Mouse (Mus musculus) limb, embryonic 14.5 days (tissue): ENCODE measurements around the gene Rragc. TPM values are rescaled to one million over a fixed set of nuclear protein-coding genes. Genes with fewer than 3 reads are reported as not detected.
"Not testable (repeated sequence)": the region's sequence is repeated elsewhere in the genome, so short reads cannot be mapped to it uniquely, and the experiment has no call there.

Source experiments
- ATAC-seq: fragments of 200-750 bp; cut with Nextera tagmentation; 2 replicates; pipeline ENCODE4 v1.8.0; 2017; ENCODE audit warnings: low read depth, moderate number of reproducible peaks, moderate TSS enrichment; ENCODE audit not compliant: low FRiP score
- DNase-seq: peaks from one replicate; pipeline ENCODE4 v3.0.0-alpha.2; 2015; ENCODE audit warnings: low spot score
- H3K27ac ChIP-seq: fragments of 300-500 bp; sonication (generic); replicated peaks from 2 replicates; pipeline ENCODE4 v1.5.1; 2014; ENCODE audit warnings: low read depth, mild to moderate bottlenecking, low read length, moderate library complexity, mixed read lengths
- H3K27me3 ChIP-seq: fragments of 300-500 bp; sonication (generic); 2 replicates; pipeline ENCODE4 v1.6.1; 2014; ENCODE audit warnings: low read length, mixed read lengths; ENCODE audit not compliant: control insufficient read depth, insufficient read depth
- H3K36me3 ChIP-seq: fragments of 300-500 bp; sonication (generic); 2 replicates; pipeline ENCODE4 v1.6.1; 2014; ENCODE audit warnings: mild to moderate bottlenecking, low read length, moderate library complexity, mixed read lengths; ENCODE audit not compliant: control insufficient read depth, insufficient read depth
- H3K4me1 ChIP-seq: fragments of 300-500 bp; sonication (generic); 2 replicates; pipeline ENCODE4 v1.6.1; 2014; ENCODE audit warnings: antibody characterized with exemption, low read length, mixed read lengths; ENCODE audit not compliant: control insufficient read depth, insufficient read depth
- H3K4me2 ChIP-seq: fragments of 300-500 bp; sonication (generic); replicated peaks from 2 replicates; pipeline ENCODE4 v1.6.1; 2014; ENCODE audit warnings: low read depth, mild to moderate bottlenecking, low read length, moderate library complexity; ENCODE audit not compliant: severe bottlenecking
- H3K4me3 ChIP-seq: fragments of 300-500 bp; sonication (generic); replicated peaks from 2 replicates; pipeline ENCODE4 v1.5.1; 2014; ENCODE audit warnings: low read length
- H3K9ac ChIP-seq: fragments of 300-500 bp; sonication (generic); 2 replicates; pipeline ENCODE4 v1.6.1; 2014; ENCODE audit warnings: mild to moderate bottlenecking, low read depth, low read length, moderate library complexity; ENCODE audit not compliant: severe bottlenecking
- H3K9me3 ChIP-seq: fragments of 300-500 bp; sonication (generic); 2 replicates; pipeline ENCODE4 v1.6.1; 2016; ENCODE audit warnings: low read length; ENCODE audit not compliant: control insufficient read depth
- POLR2A ChIP-seq: fragments of 200-500 bp; IDR thresholded peaks from 2 replicates; pipeline ENCODE4 v1.8.0; 2012; ENCODE audit warnings: inconsistent platforms, mild to moderate bottlenecking, moderate library complexity, borderline replicate concordance; ENCODE audit not compliant: insufficient read depth, insufficient read length; ENCODE audit errors: extremely low read depth
- WGBS: fragments of 180-500 bp; shearing (Covaris S2); extraction: QIAGEN DNeasy Blood & Tissue Kit; methylation state at CpG from one replicate; pipeline ENCODE4 v1.1.7; 2014; 5-methylcytosine and 5-hydroxymethylcytosine counted together
- polyA plus RNA-seq, 2 experiments: library from polyadenylated mRNA; depleted of rRNA in 1 of 2; stranded (reverse) in 1 of 2; unstranded in 1 of 2; fragments of >200 nt; fragmentation: Nextera tagmentation in 1 of 2; extraction: Ambion mirVana in 1 of 2; gene quantifications; 2 replicates each; pipeline versions ENCODE4 v1.2.1 to v1.2.3; 2012 to 2014

The Rragc gene
- polyA plus RNA-seq, 2 experiments = 60.3 to 61.1 TPM

- TF ChIP-seq POLR2A = no peak
- peaks cover 25% of the 10 kb centered on the region for H3K36me3 ChIP-seq
- H3K27ac ChIP-seq = no peak overlapping the region
- no peak overlapping the region for H3K9ac ChIP-seq
- H3K4me2 ChIP-seq = no peak overlapping the region
- no peaks in the 10 kb centered on the region for H3K9me3 ChIP-seq
- H3K4me1 ChIP-seq = no peaks in the 10 kb centered on the region
- 3% methylated on average over 4 of the region's 4 CpGs for WGBS
- no peaks in the 10 kb centered on the region for H3K27me3 ChIP-seq
- DNase-seq = peak; percentile 90
- ATAC-seq = peak; percentile 74; the same call in 1 of the 2 replicates
- H3K4me3 ChIP-seq = no peak overlapping the region
Observed at GRCm38 (mm10) chr4:123939838-123940237, 22.6 kb downstream of the Rragc start.

- WGBS = 67% methylated on average over 7 of the region's 7 CpGs
- peaks cover 15% of the 10 kb centered on the region for H3K36me3 ChIP-seq
- H3K27ac ChIP-seq, H3K4me3 ChIP-seq, ATAC-seq, H3K9me3 ChIP-seq, H3K4me2 ChIP-seq, H3K27me3 ChIP-seq, H3K4me1 ChIP-seq, H3K9ac ChIP-seq, DNase-seq: not testable (repeated sequence)
Observed at GRCm38 (mm10) chr4:123940878-123941277, 23.6 kb downstream of the Rragc start.

GRCm38 (mm10) chr4:123946701-123947100 is 29.5 kb downstream of the Rragc start:
- no peak for DNase-seq
- no peaks in the 10 kb centered on the region for H3K9me3 ChIP-seq
- WGBS = 84% methylated on average over 4 of the region's 4 CpGs
- H3K4me1 ChIP-seq = no peaks in the 10 kb centered on the region
- no peaks in the 10 kb centered on the region for H3K27me3 ChIP-seq
- no peak overlapping the region for H3K4me2 ChIP-seq
- no peaks in the 10 kb centered on the region for H3K36me3 ChIP-seq
- no peak overlapping the region for H3K9ac ChIP-seq
- H3K4me3 ChIP-seq = no peak overlapping the region
- no peak overlapping the region for H3K27ac ChIP-seq
- TF ChIP-seq POLR2A = no peak
- ATAC-seq = no peak

GRCm38 (mm10) chr4:123947149-123947548 is 29.9 kb downstream of the Rragc start:
- WGBS = 66% methylated on average over 5 of the region's 5 CpGs
- Histone ChIP-seq H3K4me2 (no peak overlapping the region), H3K27me3 (no peaks in the 10 kb centered on the region), H3K27ac (no peak overlapping the region), H3K4me1 (no peaks in the 10 kb centered on the region), H3K36me3 (no peaks in the 10 kb centered on the region), H3K9ac (no peak overlapping the region), H3K9me3 (no peaks in the 10 kb centered on the region), H3K4me3 (no peak overlapping the region)
- no peak for TF ChIP-seq POLR2A
- DNase-seq (no peak), ATAC-seq (no peak)

- H3K4me2 ChIP-seq = no peak overlapping the region
- no peaks in the 10 kb centered on the region for H3K4me1 ChIP-seq
- H3K9ac ChIP-seq = no peak overlapping the region
- 63% methylated on average over 6 of the region's 6 CpGs for WGBS
- ATAC-seq (no peak), DNase-seq (no peak)
- no peak for TF ChIP-seq POLR2A
- no peaks in the 10 kb centered on the region for H3K27me3 ChIP-seq
- H3K9me3 ChIP-seq = no peaks in the 10 kb centered on the region
- no peak overlapping the region for H3K27ac ChIP-seq
- H3K4me3 ChIP-seq = no peak overlapping the region
- no peaks in the 10 kb centered on the region for H3K36me3 ChIP-seq
Observed at GRCm38 (mm10) chr4:123948901-123949300, 31.7 kb downstream of the Rragc start.

GRCm38 (mm10) chr4:123949649-123950048 is 32.4 kb downstream of the Rragc start:
- H3K27me3 ChIP-seq = no peaks in the 10 kb centered on the region
- ATAC-seq = no peak
- no peak overlapping the region for H3K27ac ChIP-seq
- no peak overlapping the region for H3K4me3 ChIP-seq
- H3K9me3 ChIP-seq = no peaks in the 10 kb centered on the region
- no peaks in the 10 kb centered on the region for H3K36me3 ChIP-seq
- no peaks in the 10 kb centered on the region for H3K4me1 ChIP-seq
- no peak overlapping the region for H3K4me2 ChIP-seq
- TF ChIP-seq POLR2A = no peak
- no peak for DNase-seq
- H3K9ac ChIP-seq = no peak overlapping the region
- WGBS = 64% methylated on average over 10 of the region's 10 CpGs
